Mouse (Mus musculus) fat pad, adult 2 months (tissue): ENCODE results near the gene Zfp978.
"Not testable (repeated sequence)": the region's sequence is repeated elsewhere in the genome, so short reads cannot be mapped to it uniquely, and the experiment has no call there.

Experiments used
- DNase-seq: peaks from one replicate; pipeline ENCODE4 v3.0.0-alpha.2; 2011; ENCODE audit warnings: low read depth, low spot score; ENCODE audit errors: extremely low read depth

Zfp978 gene

DNA sequence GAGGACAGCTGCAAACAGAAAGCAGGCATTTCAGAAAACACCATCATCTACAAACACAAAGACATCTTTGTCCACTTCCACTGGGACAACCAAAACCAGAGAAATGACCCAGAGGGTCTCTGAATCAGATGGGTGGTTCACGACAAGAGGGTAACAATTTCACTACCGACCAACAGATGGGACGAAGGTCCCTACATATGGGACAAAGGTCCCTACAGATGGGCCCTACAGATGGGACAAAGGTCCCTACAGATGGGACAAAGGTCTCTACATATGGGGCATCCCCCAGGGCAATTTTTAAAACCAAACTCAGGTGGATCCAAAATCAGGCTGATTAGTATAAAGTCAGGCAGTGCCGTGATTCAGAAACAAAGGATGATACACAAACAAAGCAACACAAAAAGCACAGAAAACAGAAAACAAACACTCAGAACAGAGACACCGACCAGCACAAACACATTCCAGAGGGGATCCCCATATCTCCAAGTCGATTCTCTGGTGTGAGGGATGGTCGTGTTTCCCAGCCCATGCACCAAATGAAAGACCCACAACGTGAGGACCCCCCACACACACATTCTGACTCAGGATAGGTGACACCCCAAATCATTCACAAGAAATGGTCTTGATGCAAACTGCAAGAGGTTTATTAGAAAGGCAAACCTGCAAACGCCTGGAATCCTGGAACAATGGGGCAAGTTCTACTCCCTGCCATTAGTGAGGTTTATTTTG, 11.3 kb upstream of the Zfp978 start:
- not testable (repeated sequence) for DNase-seq

DNA sequence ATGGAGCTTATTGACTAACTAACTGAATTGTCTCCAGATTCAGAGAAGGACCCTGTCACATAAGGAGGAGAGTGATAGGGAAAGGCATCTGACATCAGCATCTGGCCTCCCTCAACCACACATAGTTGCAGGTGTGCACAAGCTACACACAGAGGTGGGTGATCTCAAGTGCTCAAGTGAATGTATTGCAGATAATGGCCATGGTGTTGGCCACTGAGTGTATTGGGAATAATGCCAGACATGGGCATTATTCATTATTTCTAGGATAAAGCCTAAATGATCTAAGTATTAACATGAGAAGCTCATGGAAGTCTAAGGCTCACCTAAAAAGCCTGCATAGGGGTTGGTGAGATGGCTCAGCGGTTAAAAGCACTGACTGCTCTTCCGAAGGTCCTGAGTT, 10.6 kb upstream of the Zfp978 start:
- not testable (repeated sequence) for DNase-seq

DNA sequence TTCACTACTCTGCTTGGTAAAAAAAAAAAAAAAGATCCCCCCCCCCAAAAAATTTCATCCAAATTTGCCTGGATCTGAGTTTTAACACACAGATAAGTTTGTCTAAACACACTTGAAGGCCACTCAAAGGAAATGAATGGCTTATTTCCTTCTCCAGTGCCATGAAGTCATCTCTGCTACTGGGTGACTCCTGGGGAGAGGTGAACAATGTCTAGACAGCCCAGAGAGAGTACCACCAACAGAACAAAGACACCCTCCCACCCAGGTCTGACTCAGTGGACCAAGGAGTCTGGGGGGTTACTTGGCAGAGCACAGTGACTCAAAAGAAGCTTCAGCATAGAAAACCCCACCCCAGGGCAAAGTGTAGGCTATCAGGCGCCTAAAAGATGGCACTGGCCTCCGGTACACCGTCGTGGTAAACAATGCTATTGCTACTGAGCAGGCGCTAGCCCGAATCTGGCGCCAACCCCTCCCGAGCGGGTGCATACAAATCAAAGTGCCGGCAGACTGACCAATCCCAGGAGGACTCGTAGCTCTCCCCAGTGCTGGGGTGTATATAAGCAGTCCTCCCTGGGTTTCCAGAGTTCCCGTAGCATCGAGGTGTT, 9.6 kb upstream of the Zfp978 start:
- DNase-seq: not testable (repeated sequence)

DNA sequence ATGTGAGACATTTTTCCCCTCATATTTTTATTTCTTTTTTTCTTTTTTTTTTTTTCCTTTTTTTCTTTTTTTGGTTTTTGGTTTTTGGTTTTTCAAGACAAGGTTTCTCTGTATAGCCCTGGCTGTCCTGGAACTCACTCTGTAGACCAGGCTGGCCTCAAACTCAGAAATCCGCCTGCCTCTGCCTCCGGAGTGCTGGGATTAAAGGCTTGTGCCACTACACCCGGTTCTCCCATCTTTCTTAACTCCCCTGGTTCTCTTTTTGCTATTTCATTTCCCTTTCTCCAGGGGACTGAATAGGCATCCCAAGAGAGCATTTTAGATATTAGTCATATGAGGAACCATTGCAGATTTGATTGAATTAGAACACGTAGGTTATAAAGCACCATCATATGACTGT, 7.5 kb upstream of the Zfp978 start:
- not testable (repeated sequence) for DNase-seq

GRCm38 (mm10) chr4:147356042-147356441, 5.1 kb upstream of the Zfp978 start:
- not testable (repeated sequence) for DNase-seq

GRCm38 (mm10) chr4:147357195-147357594, 3.9 kb upstream of the Zfp978 start:
- not testable (repeated sequence) for DNase-seq

DNA sequence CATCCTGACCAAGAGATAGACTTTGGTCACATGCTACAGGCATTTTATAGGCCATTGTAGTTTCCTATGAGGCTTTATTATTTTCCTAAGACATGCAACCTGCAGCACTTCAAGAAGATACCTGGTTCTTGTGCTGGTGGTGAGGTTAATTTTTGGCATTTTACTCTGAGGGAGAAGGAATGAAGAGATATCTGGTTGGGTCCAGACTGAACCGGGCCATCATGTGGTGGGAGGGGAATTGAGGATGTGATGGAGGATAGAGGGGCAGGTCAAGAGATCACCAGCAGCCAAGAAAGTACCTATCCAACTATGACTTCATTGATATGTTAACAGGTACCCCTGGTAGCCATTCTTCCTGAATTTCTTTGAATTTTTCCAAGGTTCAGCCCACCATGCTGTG, 769 bp downstream of the Zfp978 start:
- not testable (repeated sequence) for DNase-seq

DNA sequence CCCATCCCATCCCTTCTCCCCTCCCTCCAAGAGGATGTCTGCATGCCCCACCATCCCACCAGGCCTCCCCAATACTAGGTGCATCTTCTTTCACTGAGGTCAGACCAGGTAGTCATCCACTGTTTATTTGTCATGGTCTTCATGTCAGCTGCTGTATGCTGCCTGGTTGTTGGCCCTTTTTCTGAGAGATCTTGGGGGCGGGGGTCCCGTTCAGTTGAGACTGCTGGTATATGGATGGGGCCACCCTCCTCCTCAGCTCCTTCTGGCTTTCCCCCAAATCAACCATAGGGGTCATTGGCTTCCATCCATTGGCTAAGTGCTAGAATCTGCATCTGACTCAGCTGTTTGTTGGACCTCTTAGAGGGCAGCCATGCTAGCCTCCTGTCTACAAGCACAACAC, 8.5 kb downstream of the Zfp978 start:
- DNase-seq: not testable (repeated sequence)

GRCm38 (mm10) chr4:147383199-147383598, 22.1 kb downstream of the Zfp978 start:
- not testable (repeated sequence) for DNase-seq

- DNase-seq: not testable (repeated sequence)
These were observed 36.1 kb downstream of the Zfp978 start for GRCm38 (mm10) chr4:147397201-147397600.

DNA sequence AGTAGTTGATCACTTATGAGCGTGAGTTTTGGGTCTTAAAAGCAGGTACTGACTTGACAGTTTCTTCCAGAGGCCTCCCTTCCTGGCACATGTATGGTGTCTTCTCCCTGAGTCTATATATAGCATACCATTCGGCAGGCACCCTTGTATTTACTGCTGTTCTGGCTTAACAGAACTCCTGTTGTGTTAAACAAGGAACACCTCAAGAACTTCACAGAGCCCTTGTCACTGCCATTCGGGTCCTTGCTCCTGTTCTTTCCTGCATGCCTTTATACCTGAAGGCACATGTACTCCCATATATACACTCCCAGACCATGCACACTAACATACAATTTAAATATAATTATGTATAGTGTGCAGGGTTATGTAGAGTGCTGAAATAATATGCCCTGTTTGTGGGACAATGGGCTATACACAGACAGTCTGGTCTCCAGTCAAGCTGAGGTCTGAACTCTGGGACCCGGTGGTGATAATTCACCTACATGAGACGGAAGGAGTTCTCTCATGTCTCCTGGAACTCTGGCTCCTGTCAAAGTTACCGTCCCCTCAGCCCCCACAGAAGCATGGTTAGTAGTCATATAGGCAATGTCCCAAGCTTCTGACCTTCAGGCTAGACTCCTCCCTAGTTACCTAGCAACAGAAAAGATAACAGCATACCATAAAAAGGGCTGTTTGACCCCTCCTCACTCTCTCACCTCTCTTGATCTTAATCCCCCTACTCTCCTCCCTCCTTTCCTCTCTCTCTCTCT, 37.0 kb downstream of the Zfp978 start:
- DNase-seq: not testable (repeated sequence)

GRCm38 (mm10) chr4:147398741-147399140, 37.6 kb downstream of the Zfp978 start:
- DNase-seq: not testable (repeated sequence)

- not testable (repeated sequence) for DNase-seq
These were observed 38.4 kb downstream of the Zfp978 start for GRCm38 (mm10) chr4:147399505-147399904.

- not testable (repeated sequence) for DNase-seq
These were observed 39.1 kb downstream of the Zfp978 start for GRCm38 (mm10) chr4:147400031-147400847.

DNA sequence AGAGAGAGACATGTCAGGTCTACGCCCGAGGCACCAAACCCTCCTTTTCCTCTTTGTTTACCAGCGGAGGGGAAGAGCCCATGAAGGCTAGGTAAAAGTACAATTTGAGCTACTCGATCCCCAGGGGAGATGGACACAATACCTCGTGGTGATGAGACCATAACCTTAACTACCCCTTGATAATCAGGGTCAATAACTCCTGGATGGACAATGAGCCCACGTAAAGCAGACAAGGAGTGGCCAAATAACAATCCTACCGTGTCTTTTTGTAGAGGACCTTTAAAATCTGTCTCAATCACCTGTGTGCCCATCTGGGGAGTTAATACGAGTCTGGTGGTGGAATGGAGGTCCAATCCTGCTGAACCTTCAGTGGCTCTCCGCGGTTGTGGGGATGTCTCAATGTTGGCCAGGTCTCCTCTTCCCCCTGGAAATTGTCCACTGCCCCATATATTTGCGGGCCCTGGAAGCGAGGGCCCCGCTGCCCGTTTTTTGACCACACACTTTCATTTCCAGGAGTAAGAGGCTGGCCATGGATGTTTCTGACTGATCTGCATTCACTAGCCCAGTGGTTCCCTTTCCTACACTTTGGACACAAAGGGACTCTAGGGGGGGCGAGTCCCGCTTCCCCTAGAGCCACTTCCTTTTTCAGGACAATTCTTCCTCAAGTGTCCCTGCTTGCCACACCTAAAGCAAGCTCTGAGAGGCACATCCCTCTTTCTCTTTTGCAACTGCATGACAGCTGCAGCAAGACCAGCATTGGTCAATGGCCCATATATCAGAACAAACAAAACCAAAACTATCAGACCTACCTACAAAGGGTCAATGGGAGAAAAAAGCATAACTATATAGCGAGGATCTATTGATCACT, 40.0 kb downstream of the Zfp978 start:
- not testable (repeated sequence) for DNase-seq

GRCm38 (mm10) chr4:147401736-147402506, 40.8 kb downstream of the Zfp978 start:
- not testable (repeated sequence) for DNase-seq

GRCm38 (mm10) chr4:147402507-147402890, 41.4 kb downstream of the Zfp978 start:
- DNase-seq: not testable (repeated sequence)

DNA sequence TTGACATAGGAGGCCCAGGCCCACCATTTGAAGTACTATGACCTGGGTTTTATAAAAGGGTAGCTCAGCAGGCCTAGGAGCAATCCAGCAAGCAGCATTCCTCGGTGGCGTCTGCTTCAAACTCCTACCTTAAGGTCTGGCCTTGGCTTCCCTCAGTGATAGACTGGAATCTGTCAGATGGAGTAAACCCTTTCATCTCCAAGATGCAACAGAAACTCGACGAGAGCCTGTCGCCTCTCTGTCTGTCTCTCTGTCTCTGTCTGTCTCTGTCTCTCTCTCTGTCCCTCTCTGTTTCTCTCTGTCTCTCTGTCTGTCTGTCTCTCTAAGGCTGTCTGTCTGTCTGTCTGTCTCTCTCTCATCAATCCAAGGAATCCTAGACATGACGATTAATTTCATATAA, 42.4 kb downstream of the Zfp978 start:
- not testable (repeated sequence) for DNase-seq
